Mouse (Mus musculus): ENCODE data around the gene Arl8b. TPM values are rescaled to one million over a fixed set of nuclear protein-coding genes. Genes with fewer than 3 reads are reported as not detected.
A peak's percentile ranks its signal among the peaks of the same experiment; 100 is the strongest.
"Not testable (repeated sequence)": the region's sequence is repeated elsewhere in the genome, so short reads cannot be mapped to it uniquely, and the experiment has no call there.

The Arl8b gene
- polyA plus RNA-seq, 1 experiment from 2014 or later, result 71.5 TPM

DNA sequence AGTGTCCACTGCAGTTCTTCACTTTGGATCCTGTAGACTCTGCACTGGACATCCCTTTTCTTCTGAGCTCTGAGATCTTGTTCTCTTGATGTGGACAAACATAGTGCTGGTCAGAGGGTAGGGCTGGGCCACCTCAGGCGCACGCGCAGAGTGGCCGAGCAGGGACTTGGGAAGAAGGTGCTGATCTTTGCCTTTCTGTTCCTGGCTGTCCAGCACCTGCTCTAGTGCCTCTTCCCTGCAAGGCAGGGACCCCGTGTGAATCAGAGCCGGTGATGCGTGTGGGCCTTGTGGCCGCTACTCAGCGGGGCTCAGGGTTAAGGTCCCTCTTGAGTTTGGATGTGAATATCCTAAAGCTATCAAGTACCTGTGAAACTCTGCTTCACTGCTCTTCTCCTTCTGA, 75.7 kb downstream of the Arl8b start:
- no peak for ATAC-seq (ENCODE audit: insufficient number of reproducible peaks, insufficient read depth, low FRiP score, low read depth)
- H3K9me3 ChIP-seq (ENCODE audit: control insufficient read depth, low read length), result 0 out of 2 replicates have a peak, but pooled peaks cover 11% of the 10 kb centered on the region
- H3K27ac ChIP-seq (replicated peaks in 1 of 2; ENCODE audit: control insufficient read depth in 1 of 2, insufficient read depth in 1 of 2, low read depth in 2 of 2, low read length in 2 of 2), result no peak overlapping the region
- H3K4me2 ChIP-seq (ENCODE audit: low read length), result no peak overlapping the region
- peaks cover 47% of the 10 kb centered on the region for H3K36me3 ChIP-seq (ENCODE audit: control insufficient read depth, insufficient read depth, low read length)
- 93% methylated on average over 9 of the region's 9 CpGs for WGBS
- no peak overlapping the region for H3K9ac ChIP-seq (ENCODE audit: low read length)
- H3K27me3 ChIP-seq (ENCODE audit: control insufficient read depth, insufficient read depth, low read length), result no peaks in the 10 kb centered on the region
- H3K4me1 ChIP-seq (ENCODE audit: control insufficient read depth in 2 of 2, insufficient read depth in 2 of 2, low read length in 2 of 2), result no peaks in the 10 kb centered on the region
- H3K4me3 ChIP-seq (ENCODE audit: control insufficient read depth in 1 of 2, insufficient read depth in 1 of 2, low read depth in 1 of 2, low read length in 2 of 2), result no peak overlapping the region

GRCm38 (mm10) chr6:108861226-108861625, 78.3 kb downstream of the Arl8b start:
- H3K36me3 ChIP-seq (ENCODE audit: control insufficient read depth, insufficient read depth, low read length), result peaks cover 23% of the 10 kb centered on the region
- no peaks in the 10 kb centered on the region for H3K27me3 ChIP-seq (ENCODE audit: control insufficient read depth, insufficient read depth, low read length)
- no peak overlapping the region for H3K4me2 ChIP-seq (ENCODE audit: low read length)
- H3K4me1 ChIP-seq (ENCODE audit: control insufficient read depth in 2 of 2, insufficient read depth in 2 of 2, low read length in 2 of 2), result no peaks in the 10 kb centered on the region
- ATAC-seq (ENCODE audit: insufficient number of reproducible peaks, insufficient read depth, low FRiP score, low read depth), result no peak
- H3K9me3 ChIP-seq (ENCODE audit: control insufficient read depth, low read length), result 0 out of 2 replicates have a peak, but pooled peaks cover 11% of the 10 kb centered on the region
- no peak overlapping the region for H3K4me3 ChIP-seq (ENCODE audit: control insufficient read depth in 1 of 2, insufficient read depth in 1 of 2, low read depth in 1 of 2, low read length in 2 of 2)
- no peak overlapping the region for H3K9ac ChIP-seq (ENCODE audit: low read length)
- H3K27ac ChIP-seq (replicated peaks in 1 of 2; ENCODE audit: control insufficient read depth in 1 of 2, insufficient read depth in 1 of 2, low read depth in 2 of 2, low read length in 2 of 2), result no peak overlapping the region
- 90% methylated on average over 1 of the region's 1 CpGs for WGBS

DNA sequence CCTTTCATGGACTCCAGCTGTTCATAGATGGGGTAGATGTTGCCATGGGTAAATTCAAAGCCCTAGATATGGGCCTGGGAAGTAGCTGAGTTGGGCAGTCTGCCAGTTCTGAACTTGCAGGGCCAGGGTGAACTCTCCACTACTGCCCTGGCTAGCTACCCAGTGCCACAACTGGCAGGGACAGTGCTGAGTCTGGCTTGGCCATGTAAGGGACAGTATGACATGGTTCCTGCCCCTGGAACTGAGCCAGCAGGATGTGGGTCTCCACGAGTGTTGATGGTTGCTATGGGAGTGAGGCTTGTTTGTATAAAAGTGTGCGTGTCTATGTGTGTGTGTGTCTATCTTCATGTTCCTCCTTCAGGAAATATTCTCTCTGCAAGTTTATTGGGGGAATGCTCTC, 79.6 kb downstream of the Arl8b start:
- Histone ChIP-seq H3K4me1 (ENCODE audit: control insufficient read depth in 2 of 2, insufficient read depth in 2 of 2, low read length in 2 of 2) (no peaks in the 10 kb centered on the region), H3K36me3 (ENCODE audit: control insufficient read depth, insufficient read depth, low read length) (peaks cover 12% of the 10 kb centered on the region), H3K9me3 (ENCODE audit: control insufficient read depth, low read length) (0 out of 2 replicates have a peak, but pooled peaks cover 11% of the 10 kb centered on the region), H3K9ac (ENCODE audit: low read length) (no peak overlapping the region), H3K27ac (replicated peaks in 1 of 2; ENCODE audit: control insufficient read depth in 1 of 2, insufficient read depth in 1 of 2, low read depth in 2 of 2, low read length in 2 of 2) (no peak overlapping the region), H3K27me3 (ENCODE audit: control insufficient read depth, insufficient read depth, low read length) (no peaks in the 10 kb centered on the region), H3K4me3 (ENCODE audit: control insufficient read depth in 1 of 2, insufficient read depth in 1 of 2, low read depth in 1 of 2, low read length in 2 of 2) (no peak overlapping the region), H3K4me2 (ENCODE audit: low read length) (no peak overlapping the region)
- 68% methylated on average over 2 of the region's 2 CpGs for WGBS
- ATAC-seq (ENCODE audit: insufficient number of reproducible peaks, insufficient read depth, low FRiP score, low read depth), result 0 out of 2 replicates have a peak, but pooled peaks have one; percentile 39

DNA sequence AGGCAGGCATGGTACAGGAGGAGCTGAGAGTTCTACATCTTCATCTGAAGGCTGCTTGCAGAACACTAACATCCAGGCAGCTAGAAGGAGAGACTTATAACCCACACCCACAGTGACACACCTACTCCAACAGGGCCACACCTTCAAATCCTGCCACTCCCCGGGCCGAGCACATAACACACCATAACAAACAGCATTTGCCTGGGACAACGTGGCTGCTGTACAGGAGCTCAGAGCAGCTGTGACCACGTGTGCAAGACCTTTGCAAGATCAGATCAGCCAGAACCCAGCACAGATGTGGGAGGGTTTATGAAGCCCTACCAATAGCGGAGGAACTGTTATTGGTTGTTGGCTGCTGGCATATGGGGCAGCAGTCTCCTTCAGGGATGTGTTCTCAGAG, 83.4 kb downstream of the Arl8b start:
- WGBS, result 73% methylated on average over 5 of the region's 5 CpGs
- Histone ChIP-seq H3K4me2 (ENCODE audit: low read length) (no peak overlapping the region), H3K27me3 (ENCODE audit: control insufficient read depth, insufficient read depth, low read length) (no peaks in the 10 kb centered on the region), H3K4me1 (ENCODE audit: control insufficient read depth in 2 of 2, insufficient read depth in 2 of 2, low read length in 2 of 2) (no peaks in the 10 kb centered on the region), H3K9ac (ENCODE audit: low read length) (no peak overlapping the region), H3K4me3 (ENCODE audit: control insufficient read depth in 1 of 2, insufficient read depth in 1 of 2, low read depth in 1 of 2, low read length in 2 of 2) (no peak overlapping the region), H3K27ac (replicated peaks in 1 of 2; ENCODE audit: control insufficient read depth in 1 of 2, insufficient read depth in 1 of 2, low read depth in 2 of 2, low read length in 2 of 2) (no peak overlapping the region), H3K9me3 (ENCODE audit: control insufficient read depth, low read length) (0 out of 2 replicates have a peak, but pooled peaks cover 11% of the 10 kb centered on the region), H3K36me3 (ENCODE audit: control insufficient read depth, insufficient read depth, low read length) (no peaks in the 10 kb centered on the region)
- ATAC-seq (ENCODE audit: insufficient number of reproducible peaks, insufficient read depth, low FRiP score, low read depth), result no peak

DNA sequence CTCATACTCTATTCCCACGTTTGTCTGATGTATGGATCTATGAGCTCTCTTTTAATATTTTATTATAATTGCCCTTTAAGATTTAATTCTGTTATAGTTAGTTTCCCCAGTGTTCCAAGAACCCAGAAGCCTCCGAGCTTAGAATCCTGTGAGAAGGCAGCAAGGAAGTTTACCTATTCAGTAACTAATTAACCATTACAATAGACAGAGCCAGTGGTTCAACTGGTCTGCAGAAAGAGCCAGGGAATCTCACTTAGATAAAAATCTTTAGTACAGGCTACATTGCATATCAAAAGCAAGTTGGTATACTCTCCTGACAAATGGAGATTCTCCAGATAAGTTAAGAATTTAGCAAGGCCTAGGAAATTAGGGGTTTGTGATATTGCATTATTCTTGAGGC, 86.1 kb downstream of the Arl8b start:
- H3K9ac ChIP-seq (ENCODE audit: low read length); H3K27me3 ChIP-seq (ENCODE audit: control insufficient read depth, insufficient read depth, low read length); H3K9me3 ChIP-seq (ENCODE audit: control insufficient read depth, low read length); ATAC-seq (ENCODE audit: insufficient number of reproducible peaks, insufficient read depth, low FRiP score, low read depth); H3K4me2 ChIP-seq (ENCODE audit: low read length); H3K4me3 ChIP-seq (ENCODE audit: control insufficient read depth in 1 of 2, insufficient read depth in 1 of 2, low read depth in 1 of 2, low read length in 2 of 2); H3K36me3 ChIP-seq (ENCODE audit: control insufficient read depth, insufficient read depth, low read length); H3K4me1 ChIP-seq (ENCODE audit: control insufficient read depth in 2 of 2, insufficient read depth in 2 of 2, low read length in 2 of 2); H3K27ac ChIP-seq (replicated peaks in 1 of 2; ENCODE audit: control insufficient read depth in 1 of 2, insufficient read depth in 1 of 2, low read depth in 2 of 2, low read length in 2 of 2): not testable (repeated sequence)
- WGBS, result 48% methylated on average over 2 of the region's 2 CpGs

DNA sequence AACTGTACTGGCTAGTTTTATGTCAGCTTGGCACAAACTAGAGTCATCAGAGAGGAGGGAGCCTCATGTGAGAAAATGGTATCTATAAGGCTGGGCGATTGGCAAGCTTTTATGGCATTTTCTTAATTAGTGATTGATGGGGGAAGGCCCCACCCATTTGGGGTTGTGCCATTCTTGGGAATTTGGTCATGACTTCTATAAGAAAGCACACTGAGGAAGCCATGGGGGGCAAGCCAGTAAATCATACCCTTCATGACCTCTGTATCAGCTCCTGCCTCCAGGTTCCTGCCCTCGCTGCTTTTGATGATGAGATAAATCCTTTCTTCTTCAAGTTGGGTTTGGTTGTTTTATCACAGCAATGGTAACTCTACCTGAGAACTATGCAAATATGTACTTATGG, 87.5 kb downstream of the Arl8b start:
- WGBS, result 82% methylated on average over 2 of the region's 2 CpGs
- H3K4me3 ChIP-seq (ENCODE audit: control insufficient read depth in 1 of 2, insufficient read depth in 1 of 2, low read depth in 1 of 2, low read length in 2 of 2), result no peak overlapping the region
- no peak overlapping the region for H3K4me2 ChIP-seq (ENCODE audit: low read length)
- no peaks in the 10 kb centered on the region for H3K36me3 ChIP-seq (ENCODE audit: control insufficient read depth, insufficient read depth, low read length)
- H3K27ac ChIP-seq (replicated peaks in 1 of 2; ENCODE audit: control insufficient read depth in 1 of 2, insufficient read depth in 1 of 2, low read depth in 2 of 2, low read length in 2 of 2), result no peak overlapping the region
- no peaks in the 10 kb centered on the region for H3K27me3 ChIP-seq (ENCODE audit: control insufficient read depth, insufficient read depth, low read length)
- H3K9ac ChIP-seq (ENCODE audit: low read length), result no peak overlapping the region
- H3K9me3 ChIP-seq (ENCODE audit: control insufficient read depth, low read length), result no peaks in the 10 kb centered on the region
- ATAC-seq (ENCODE audit: insufficient number of reproducible peaks, insufficient read depth, low FRiP score, low read depth), result no peak
- no peaks in the 10 kb centered on the region for H3K4me1 ChIP-seq (ENCODE audit: control insufficient read depth in 2 of 2, insufficient read depth in 2 of 2, low read length in 2 of 2)

GRCm38 (mm10) chr6:108871251-108871650, 88.4 kb downstream of the Arl8b start:
- 77% methylated on average over 4 of the region's 4 CpGs for WGBS
- Histone ChIP-seq H3K36me3 (ENCODE audit: control insufficient read depth, insufficient read depth, low read length) (no peaks in the 10 kb centered on the region), H3K9me3 (ENCODE audit: control insufficient read depth, low read length) (no peaks in the 10 kb centered on the region), H3K27me3 (ENCODE audit: control insufficient read depth, insufficient read depth, low read length) (no peaks in the 10 kb centered on the region), H3K9ac (ENCODE audit: low read length) (no peak overlapping the region), H3K4me3 (ENCODE audit: control insufficient read depth in 1 of 2, insufficient read depth in 1 of 2, low read depth in 1 of 2, low read length in 2 of 2) (no peak overlapping the region), H3K27ac (replicated peaks in 1 of 2; ENCODE audit: control insufficient read depth in 1 of 2, insufficient read depth in 1 of 2, low read depth in 2 of 2, low read length in 2 of 2) (no peak overlapping the region), H3K4me2 (ENCODE audit: low read length) (no peak overlapping the region), H3K4me1 (ENCODE audit: control insufficient read depth in 2 of 2, insufficient read depth in 2 of 2, low read length in 2 of 2) (no peaks in the 10 kb centered on the region)
- ATAC-seq (ENCODE audit: insufficient number of reproducible peaks, insufficient read depth, low FRiP score, low read depth), result no peak

Measured in heart, embryonic 14.5 days (tissue).